Mouse (Mus musculus) liver, embryonic 11.5 days (tissue): Measurements from ENCODE around the gene Gjc1. TPM values are rescaled to one million over a fixed set of nuclear protein-coding genes. Genes with fewer than 3 reads are reported as not detected.
A peak's percentile ranks its signal among the peaks of the same experiment; 100 is the strongest.

Experiments
- ATAC-seq: fragments of 200-750 bp; cut with Nextera tagmentation; replicated peaks from 2 replicates; pipeline ENCODE4 v1.8.0; 2017; ENCODE audit warnings: moderate number of reproducible peaks, mild to moderate bottlenecking, moderate TSS enrichment, moderate library complexity; ENCODE audit not compliant: low FRiP score
- DNase-seq: peaks from one replicate; pipeline ENCODE4 v3.0.0-alpha.2; 2017; ENCODE audit warnings: low spot score
- H3K27ac ChIP-seq: fragments of 300-500 bp; sonication (generic); 2 replicates; pipeline ENCODE4 v1.5.1; 2014; ENCODE audit warnings: mild to moderate bottlenecking, low read depth, low read length, control low read depth
- H3K27me3 ChIP-seq: fragments of 300-500 bp; sonication (generic); replicated peaks from 2 replicates; pipeline ENCODE4 v1.6.1; 2014; ENCODE audit warnings: low read length, mixed read lengths; ENCODE audit not compliant: control insufficient read depth, insufficient read depth
- H3K36me3 ChIP-seq: fragments of 300-500 bp; sonication (generic); 2 replicates; pipeline ENCODE4 v1.6.1; 2014; ENCODE audit warnings: mild to moderate bottlenecking, low read length, moderate library complexity, mixed read lengths; ENCODE audit not compliant: control insufficient read depth, insufficient read depth
- H3K4me1 ChIP-seq: fragments of 300-500 bp; sonication (generic); replicated peaks from 2 replicates; pipeline ENCODE4 v1.6.1; 2014; ENCODE audit warnings: low read length, mixed read lengths; ENCODE audit not compliant: control insufficient read depth, insufficient read depth
- H3K4me2 ChIP-seq: fragments of 300-500 bp; sonication (generic); 2 replicates; pipeline ENCODE4 v1.6.1; 2014; ENCODE audit warnings: mild to moderate bottlenecking, control low read depth, moderate library complexity
- H3K4me3 ChIP-seq: fragments of 300-500 bp; sonication (generic); 2 replicates; pipeline ENCODE4 v1.5.1; 2014; ENCODE audit warnings: low read depth, low read length, control low read depth
- H3K9ac ChIP-seq: fragments of 300-500 bp; sonication (generic); 2 replicates; pipeline ENCODE4 v1.6.1; 2014; ENCODE audit warnings: low read depth, low read length, control low read depth
- H3K9me3 ChIP-seq: fragments of 300-500 bp; sonication (generic); 2 replicates; pipeline ENCODE4 v1.6.1; 2016; ENCODE audit warnings: low read length, inconsistent platforms, mixed read lengths; ENCODE audit not compliant: control insufficient read depth
- WGBS: fragments of 180-500 bp; shearing (Covaris S2); extraction: QIAGEN DNeasy Blood & Tissue Kit; methylation state at CpG from one replicate; pipeline ENCODE4 v1.1.7; 2014; 5-methylcytosine and 5-hydroxymethylcytosine counted together
- polyA plus RNA-seq: library from polyadenylated mRNA; unstranded; fragments of >200 nt; fragmentation: Nextera tagmentation; extraction: Ambion mirVana; gene quantifications from 2 replicates; pipeline ENCODE4 v1.2.1, GENCODE M21; 2014

The Gjc1 gene
- 20.8 and 21.7 TPM in 2 replicates for polyA plus RNA-seq

- under 1% methylated on average over 67 of the region's 97 CpGs for WGBS
- ATAC-seq (no peak; the same call in 1 of the 2 replicates), DNase-seq (peak; percentile 62)
- peak within 1 kb of the TSS; percentile 82 for H3K4me2 ChIP-seq
- no peaks in the 10 kb centered on the region for H3K36me3 ChIP-seq
- peaks cover 55% of the 10 kb centered on the region for H3K27me3 ChIP-seq
- no peaks in the 10 kb centered on the region for H3K9me3 ChIP-seq
- H3K27ac ChIP-seq: peak within 1 kb of the TSS; percentile 92
- no peaks in the 10 kb centered on the region for H3K4me1 ChIP-seq
- H3K9ac ChIP-seq: peak within 1 kb of the TSS; percentile 77
- peak within 1 kb of the TSS; percentile 69 for H3K4me3 ChIP-seq
Observed at GRCm38 (mm10) chr11:102819021-102819782, at the start of gene Gjc1. Gjc1 (minus strand) TSS chr11:102819700.

GRCm38 (mm10) chr11:102864272-102864671 lies 44.8 kb upstream of the Gjc1 start:
- DNase-seq (peak; percentile 42), ATAC-seq (no peak)
- WGBS: 66% methylated on average over 4 of the region's 4 CpGs
- Histone ChIP-seq H3K36me3 (peaks cover 47% of the 10 kb centered on the region), H3K27me3 (no peaks in the 10 kb centered on the region), H3K9ac (no peak overlapping the region), H3K9me3 (no peaks in the 10 kb centered on the region), H3K4me3 (no peak overlapping the region), H3K27ac (no peak overlapping the region), H3K4me1 (no peaks in the 10 kb centered on the region), H3K4me2 (no peak overlapping the region)

GRCm38 (mm10) chr11:102859933-102860332 lies 40.4 kb upstream of the Gjc1 start:
- WGBS: 88% methylated on average over 8 of the region's 8 CpGs
- no peak for DNase-seq
- Histone ChIP-seq H3K4me2 (no peak overlapping the region), H3K9me3 (no peaks in the 10 kb centered on the region), H3K27ac (no peak overlapping the region), H3K4me3 (no peak overlapping the region), H3K9ac (no peak overlapping the region), H3K4me1 (no peaks in the 10 kb centered on the region), H3K36me3 (peaks cover 45% of the 10 kb centered on the region), H3K27me3 (no peaks in the 10 kb centered on the region)
- no peak for ATAC-seq

- H3K4me3 ChIP-seq: no peak overlapping the region
- H3K4me2 ChIP-seq: no peak overlapping the region
- ATAC-seq (no peak), DNase-seq (no peak)
- no peak overlapping the region for H3K9ac ChIP-seq
- peaks cover 50% of the 10 kb centered on the region for H3K36me3 ChIP-seq
- no peak overlapping the region for H3K27ac ChIP-seq
- WGBS: 95% methylated on average over 11 of the region's 11 CpGs
- H3K4me1 ChIP-seq: no peaks in the 10 kb centered on the region
- no peaks in the 10 kb centered on the region for H3K9me3 ChIP-seq
- H3K27me3 ChIP-seq: no peaks in the 10 kb centered on the region
Observed at GRCm38 (mm10) chr11:102858951-102859350, 39.5 kb upstream of the Gjc1 start.

DNA sequence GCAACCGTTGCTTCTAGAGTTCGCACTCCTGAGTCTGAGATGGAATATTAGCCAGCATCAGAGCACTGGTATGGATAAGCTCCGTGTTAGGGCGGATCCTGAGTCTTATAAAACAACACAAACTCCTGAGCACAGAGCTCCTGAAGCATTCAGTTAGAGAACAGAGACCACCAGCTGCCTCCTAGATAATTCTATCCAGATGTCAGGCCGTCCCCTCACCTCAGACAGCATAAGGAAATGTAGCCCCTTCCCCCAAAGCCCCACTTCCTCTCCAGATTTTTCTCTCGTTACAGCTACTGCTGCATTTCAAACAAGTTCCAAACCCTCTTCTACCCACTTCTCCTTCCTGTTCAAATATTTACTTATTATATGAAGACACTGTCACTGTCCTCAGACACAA lies 36.4 kb upstream of the Gjc1 start:
- ATAC-seq: no peak
- Histone ChIP-seq H3K27ac (no peak overlapping the region), H3K36me3 (peaks cover 42% of the 10 kb centered on the region), H3K9me3 (no peaks in the 10 kb centered on the region), H3K9ac (no peak overlapping the region), H3K27me3 (no peaks in the 10 kb centered on the region), H3K4me3 (no peak overlapping the region), H3K4me2 (no peak overlapping the region), H3K4me1 (no peaks in the 10 kb centered on the region)
- no peak for DNase-seq
- WGBS: 78% methylated on average over 6 of the region's 6 CpGs

GRCm38 (mm10) chr11:102853760-102854159 lies 34.3 kb upstream of the Gjc1 start:
- DNase-seq: no peak
- H3K27me3 ChIP-seq: no peaks in the 10 kb centered on the region
- H3K4me1 ChIP-seq: no peaks in the 10 kb centered on the region
- no peaks in the 10 kb centered on the region for H3K9me3 ChIP-seq
- H3K9ac ChIP-seq: no peak overlapping the region
- H3K4me2 ChIP-seq: no peak overlapping the region
- ATAC-seq: no peak
- peaks cover 40% of the 10 kb centered on the region for H3K36me3 ChIP-seq
- H3K27ac ChIP-seq: no peak overlapping the region
- no peak overlapping the region for H3K4me3 ChIP-seq

DNA sequence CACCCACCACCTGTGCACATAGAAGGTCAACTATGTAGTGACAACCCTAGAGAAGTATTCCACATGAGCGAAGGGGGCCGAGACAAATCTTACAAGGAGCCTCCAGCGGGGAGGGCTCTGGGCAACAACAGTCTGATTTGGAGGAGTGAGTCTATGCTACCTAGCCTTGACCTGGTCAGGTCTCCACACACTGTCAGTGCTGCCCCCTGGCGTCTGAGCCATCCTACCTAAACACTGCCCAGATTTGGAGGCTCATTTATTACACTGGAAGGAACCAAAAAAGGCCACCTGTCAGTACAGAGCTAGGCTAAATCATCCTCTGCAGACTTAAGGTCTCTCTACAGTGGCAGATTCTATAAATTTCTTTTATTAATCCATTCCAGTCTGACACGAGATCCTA lies 32.4 kb upstream of the Gjc1 start:
- 75% methylated on average over 5 of the region's 5 CpGs for WGBS
- no peaks in the 10 kb centered on the region for H3K4me1 ChIP-seq
- DNase-seq (no peak), ATAC-seq (no peak; the same call in 1 of the 2 replicates)
- no peak overlapping the region for H3K27ac ChIP-seq
- H3K36me3 ChIP-seq: peaks cover 47% of the 10 kb centered on the region
- no peak overlapping the region for H3K4me3 ChIP-seq
- no peaks in the 10 kb centered on the region for H3K27me3 ChIP-seq
- H3K4me2 ChIP-seq: no peak overlapping the region
- H3K9me3 ChIP-seq: no peaks in the 10 kb centered on the region
- no peak overlapping the region for H3K9ac ChIP-seq

GRCm38 (mm10) chr11:102845926-102846325 lies 26.4 kb upstream of the Gjc1 start:
- H3K9ac ChIP-seq: no peak overlapping the region
- H3K4me3 ChIP-seq: no peak overlapping the region
- H3K9me3 ChIP-seq: no peaks in the 10 kb centered on the region
- no peak overlapping the region for H3K4me2 ChIP-seq
- peaks cover 57% of the 10 kb centered on the region for H3K36me3 ChIP-seq
- H3K27ac ChIP-seq: no peak overlapping the region
- H3K27me3 ChIP-seq: no peaks in the 10 kb centered on the region
- ATAC-seq: no peak
- WGBS: 79% methylated on average over 10 of the region's 10 CpGs
- no peak for DNase-seq
- H3K4me1 ChIP-seq: no peaks in the 10 kb centered on the region

- Histone ChIP-seq H3K27me3 (no peaks in the 10 kb centered on the region), H3K9me3 (no peaks in the 10 kb centered on the region), H3K9ac (no peak overlapping the region), H3K4me3 (no peak overlapping the region), H3K4me1 (no peaks in the 10 kb centered on the region), H3K27ac (no peak overlapping the region), H3K4me2 (no peak overlapping the region), H3K36me3 (peaks cover 32% of the 10 kb centered on the region)
- DNase-seq: no peak
- 87% methylated on average over 9 of the region's 9 CpGs for WGBS
- ATAC-seq: no peak
Observed at GRCm38 (mm10) chr11:102838616-102839150, 19.2 kb upstream of the Gjc1 start.
